Mouse (Mus musculus) heart, embryonic 14.5 days (tissue): ENCODE measurements around the gene Sgcb. TPM values are rescaled to one million over a fixed set of nuclear protein-coding genes. Genes with fewer than 3 reads are reported as not detected.
"Not testable (repeated sequence)": the region's sequence is repeated elsewhere in the genome, so short reads cannot be mapped to it uniquely, and the experiment has no call there.

Experiments used
- ATAC-seq: fragments of 200-750 bp; cut with Nextera tagmentation; 2 replicates; pipeline ENCODE4 v1.8.0; 2017; ENCODE audit warnings: low read depth, moderate TSS enrichment; ENCODE audit not compliant: insufficient number of reproducible peaks, insufficient read depth, low FRiP score
- H3K27ac ChIP-seq, 2 experiments: fragments of 200-500 bp in 1 of 2; fragments of 300-500 bp in 1 of 2; sonication (generic) in 1 of 2; replicated peaks in 1 of 2; 2 replicates each; pipeline ENCODE4 v1.5.1; 2012 to 2014; ENCODE audit warnings: low read depth in 2 of 2, low read length in 2 of 2, control low read depth in 1 of 2, mild to moderate bottlenecking in 1 of 2, mixed read lengths in 1 of 2; ENCODE audit not compliant: control insufficient read depth in 1 of 2, insufficient read depth in 1 of 2
- H3K27me3 ChIP-seq: fragments of 300-500 bp; sonication (generic); 2 replicates; pipeline ENCODE4 v1.6.1; 2014; ENCODE audit warnings: mild to moderate bottlenecking, low read length, control low read depth; ENCODE audit not compliant: control insufficient read depth, insufficient read depth
- H3K36me3 ChIP-seq: fragments of 300-500 bp; sonication (generic); 2 replicates; pipeline ENCODE4 v1.6.1; 2014; ENCODE audit warnings: mild to moderate bottlenecking, control low read depth, low read length, mixed read lengths; ENCODE audit not compliant: control insufficient read depth, insufficient read depth
- H3K4me1 ChIP-seq, 2 experiments: fragments of 200-500 bp in 1 of 2; fragments of 300-500 bp in 1 of 2; sonication (generic) in 1 of 2; 2 replicates each; pipeline ENCODE4 v1.6.1; 2012 to 2014; ENCODE audit warnings: low read length in 2 of 2, control low read depth in 1 of 2, mixed read lengths in 1 of 2; ENCODE audit not compliant: control insufficient read depth in 2 of 2, insufficient read depth in 2 of 2
- H3K4me2 ChIP-seq: fragments of 300-500 bp; sonication (generic); 2 replicates; pipeline ENCODE4 v1.6.1; 2014; ENCODE audit warnings: mild to moderate bottlenecking, low read length
- H3K4me3 ChIP-seq, 2 experiments: fragments of 200-500 bp in 1 of 2; fragments of 300-500 bp in 1 of 2; sonication (generic) in 1 of 2; 2 replicates each; pipeline ENCODE4 v1.5.1; 2012 to 2014; ENCODE audit warnings: low read length in 2 of 2, mild to moderate bottlenecking in 2 of 2, control low read depth in 1 of 2, low read depth in 1 of 2, moderate library complexity in 1 of 2; ENCODE audit not compliant: control insufficient read depth in 1 of 2, insufficient read depth in 1 of 2
- H3K9ac ChIP-seq: fragments of 300-500 bp; sonication (generic); 2 replicates; pipeline ENCODE4 v1.6.1; 2014; ENCODE audit warnings: mild to moderate bottlenecking, low read length
- H3K9me3 ChIP-seq: fragments of 300-500 bp; sonication (generic); 2 replicates; pipeline ENCODE4 v1.6.1; 2016; ENCODE audit warnings: low read length, control low read depth; ENCODE audit not compliant: control insufficient read depth
- WGBS: fragments of 180-500 bp; shearing (Covaris S2); extraction: QIAGEN DNeasy Blood & Tissue Kit; methylation state at CpG from one replicate; pipeline ENCODE4 v1.1.7; 2014; 5-methylcytosine and 5-hydroxymethylcytosine counted together
- polyA plus RNA-seq: library from polyadenylated mRNA; unstranded; fragments of >200 nt; fragmentation: Nextera tagmentation; extraction: Ambion mirVana; gene quantifications from 2 replicates; pipeline ENCODE4 v1.2.1, GENCODE M21; 2014

Gene Sgcb
- polyA plus RNA-seq, 1 experiment from 2014 or later, result 37.9 TPM

DNA sequence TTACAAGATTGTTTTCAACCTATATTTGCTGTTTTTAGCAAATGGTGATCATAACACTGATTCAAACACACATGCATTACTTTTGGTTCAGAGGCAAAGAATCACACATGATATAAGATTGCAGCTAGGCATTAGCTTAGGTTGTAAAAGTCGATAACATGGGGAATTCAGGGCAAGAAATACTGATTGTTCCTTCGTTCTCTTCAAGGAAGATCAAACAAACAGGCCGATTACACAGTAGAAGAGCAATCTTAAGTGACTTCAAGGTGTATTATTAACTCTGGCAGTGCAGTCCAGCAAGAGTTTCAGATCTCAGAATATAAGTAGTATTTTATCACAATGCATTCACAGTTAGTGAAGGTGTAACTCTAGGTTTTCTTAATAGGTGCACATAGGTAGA, 60.5 kb downstream of the Sgcb start:
- no peak overlapping the region for H3K4me3 ChIP-seq
- no peaks in the 10 kb centered on the region for H3K4me1 ChIP-seq
- H3K9ac ChIP-seq, result no peak overlapping the region
- no peak overlapping the region for H3K4me2 ChIP-seq
- no peaks in the 10 kb centered on the region for H3K27me3 ChIP-seq
- no peaks in the 10 kb centered on the region for H3K9me3 ChIP-seq
- no peaks in the 10 kb centered on the region for H3K36me3 ChIP-seq
- H3K27ac ChIP-seq, result no peak overlapping the region
- WGBS, result 71% methylated on average over 3 of the region's 3 CpGs
- ATAC-seq, result no peak

DNA sequence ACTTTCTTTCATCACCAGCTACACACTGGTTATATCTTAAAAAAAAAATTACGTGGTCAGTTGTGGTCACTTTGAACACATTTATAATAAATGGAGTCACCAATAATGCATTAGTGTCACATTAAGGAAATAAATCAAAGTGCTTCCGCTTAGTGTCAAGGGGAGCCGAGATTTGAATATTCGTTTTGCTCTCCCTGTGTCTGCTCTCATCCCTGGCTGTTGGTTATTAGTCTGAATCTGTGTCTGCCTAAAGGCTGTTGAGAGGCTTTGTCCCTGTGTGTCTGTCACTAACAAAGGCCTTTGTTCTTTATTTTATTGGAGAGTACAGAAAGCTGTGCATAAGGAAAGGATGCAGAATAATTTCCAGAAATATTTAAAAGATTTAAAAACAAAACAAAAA, 61.0 kb downstream of the Sgcb start:
- Histone ChIP-seq H3K27ac (no peak overlapping the region), H3K9me3 (no peaks in the 10 kb centered on the region), H3K27me3 (no peaks in the 10 kb centered on the region), H3K36me3 (no peaks in the 10 kb centered on the region), H3K4me2 (no peak overlapping the region), H3K9ac (no peak overlapping the region), H3K4me3 (no peak overlapping the region), H3K4me1 (no peaks in the 10 kb centered on the region)
- no peak for ATAC-seq
- WGBS, result 82% methylated on average over 4 of the region's 4 CpGs

DNA sequence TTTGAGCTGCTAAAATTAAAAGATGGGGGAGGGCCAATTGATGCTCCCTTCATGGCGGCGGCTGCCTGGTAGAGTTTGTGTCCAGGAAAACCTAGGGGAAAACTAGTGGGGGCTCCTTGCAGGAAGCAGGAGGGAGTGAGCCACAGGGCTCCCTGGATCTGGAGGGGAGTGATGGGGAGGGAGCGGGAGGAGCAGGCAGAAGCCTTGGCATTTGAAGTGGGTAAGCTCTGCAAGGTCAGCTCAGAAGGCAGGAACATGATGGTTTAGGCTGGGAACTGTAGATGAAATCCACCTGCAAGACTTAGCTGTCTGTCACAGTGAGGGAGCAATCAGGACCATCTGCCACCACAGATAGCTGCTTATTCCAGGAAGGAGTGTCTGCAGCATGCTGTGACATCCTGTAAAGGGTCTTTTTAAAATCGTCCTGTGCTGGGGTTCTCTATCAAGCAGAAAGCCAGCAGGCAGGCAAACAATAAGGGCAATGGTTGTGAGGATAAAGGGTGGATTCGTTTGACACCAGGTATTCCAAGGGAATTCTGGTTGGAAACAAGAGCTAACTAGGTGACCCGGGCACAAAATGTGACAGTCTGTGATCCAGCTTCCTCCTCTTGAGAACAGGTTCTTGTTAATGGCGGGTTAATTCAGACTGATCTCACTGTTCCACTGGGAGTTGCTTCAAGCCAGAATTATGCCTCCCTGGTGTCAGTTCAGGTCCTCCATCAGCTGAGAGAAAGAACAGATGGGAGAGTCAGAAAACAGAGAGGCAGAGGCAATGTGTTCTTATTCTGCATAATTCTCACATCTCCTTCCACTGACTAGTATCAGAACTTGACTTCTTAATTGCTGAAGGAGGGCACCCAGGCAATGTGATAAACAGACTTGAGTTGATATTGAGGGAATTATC, 62.1 kb downstream of the Sgcb start:
- ATAC-seq, result no peak

DNA sequence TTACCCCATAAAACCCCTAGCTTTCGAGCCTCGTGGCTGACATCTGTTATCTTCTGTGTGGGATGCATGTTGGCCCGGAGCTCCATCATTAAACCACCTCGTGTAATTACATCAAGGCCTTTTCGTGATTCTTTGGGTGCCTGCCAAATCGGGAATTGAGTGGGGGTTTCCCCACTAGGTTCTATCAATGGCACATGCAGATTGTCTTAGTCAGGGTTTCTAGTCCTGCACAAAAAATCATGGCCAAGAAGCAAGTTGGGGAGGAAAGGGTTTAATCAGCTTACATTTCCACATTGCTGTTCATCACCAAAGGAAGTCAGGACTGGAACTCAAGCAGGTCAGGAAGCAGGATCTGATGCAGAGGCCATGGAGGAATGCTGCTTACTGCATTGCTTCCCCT, 63.6 kb downstream of the Sgcb start:
- not testable (repeated sequence) for H3K4me3 ChIP-seq, H3K4me1 ChIP-seq, H3K27ac ChIP-seq, H3K36me3 ChIP-seq, ATAC-seq, H3K27me3 ChIP-seq, H3K9me3 ChIP-seq, H3K4me2 ChIP-seq, H3K9ac ChIP-seq
- 59% methylated on average over 6 of the region's 6 CpGs for WGBS

More for the DNA sequence above, 62.1 kb downstream of the Sgcb start:
- H3K4me2 ChIP-seq, result no peak overlapping the region
- no peaks in the 10 kb centered on the region for H3K4me1 ChIP-seq
- no peak overlapping the region for H3K27ac ChIP-seq
- H3K9me3 ChIP-seq, result no peaks in the 10 kb centered on the region
- no peaks in the 10 kb centered on the region for H3K27me3 ChIP-seq
- H3K9ac ChIP-seq, result no peak overlapping the region
- H3K36me3 ChIP-seq, result no peaks in the 10 kb centered on the region
- 35% methylated on average over 7 of the region's 7 CpGs for WGBS
- no peak overlapping the region for H3K4me3 ChIP-seq

Other genes with a start within 250 kb of the Sgcb start
- not detected in 2 replicates for gene Cwh43, start 241.7 kb downstream of the Sgcb start, polyA plus RNA-seq
- gene Dcun1d4, start 166.8 kb downstream of the Sgcb start, polyA plus RNA-seq, result 20.3 and 22.0 TPM in 2 replicates
- gene Lrrc66, start 15.3 kb downstream of the Sgcb start, polyA plus RNA-seq, result 0.23 TPM in 1 of 2 replicates, not detected in the other
- 0.84 and 0.97 TPM in 2 replicates for gene Spata18, start 3.6 kb upstream of the Sgcb start, polyA plus RNA-seq